Mouse (Mus musculus) ovary, adult 18-20 months (tissue): Measurements from ENCODE around the gene Abhd4.

ENCODE experiments used
- DNase-seq: peaks from one replicate; pipeline ENCODE4 v3.0.0; 2022; ENCODE audit warnings: low spot score, mixed read lengths

Abhd4 gene

DNA sequence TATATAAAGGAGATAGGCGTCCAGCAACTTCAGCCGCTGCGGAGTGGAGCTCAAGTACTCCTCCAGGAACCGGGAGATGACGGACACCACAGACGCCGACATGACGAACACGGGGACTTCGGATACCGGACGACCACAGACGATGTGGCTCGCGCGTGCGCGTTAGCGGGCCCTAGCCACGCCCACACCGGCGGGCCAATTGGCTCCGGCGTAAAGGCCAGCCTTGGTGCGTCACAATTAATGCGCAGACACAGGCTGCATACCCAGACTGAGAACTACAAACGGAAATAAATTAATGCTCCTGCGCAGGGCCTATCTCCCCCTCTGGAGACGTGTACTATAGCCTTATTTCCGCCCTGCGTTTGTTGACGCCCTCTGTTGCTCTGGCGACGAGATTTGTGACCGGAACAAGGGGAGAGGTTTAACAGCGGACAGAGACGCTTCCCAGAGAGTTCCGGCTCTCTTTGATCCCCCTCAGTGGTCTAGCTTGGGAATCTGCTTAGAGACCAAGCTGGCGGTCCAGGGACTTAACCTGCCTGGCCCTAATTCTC lies at the start of gene Abhd4, which contains the start of gene Dad1:
Gene Abhd4 (plus strand): TSS at position 448 of the 551 bp plus-strand sequence.
Gene Dad1 (minus strand): TSS at position 364 of the 551 bp plus-strand sequence.
- DNase-seq = peak; percentile 96

DNA sequence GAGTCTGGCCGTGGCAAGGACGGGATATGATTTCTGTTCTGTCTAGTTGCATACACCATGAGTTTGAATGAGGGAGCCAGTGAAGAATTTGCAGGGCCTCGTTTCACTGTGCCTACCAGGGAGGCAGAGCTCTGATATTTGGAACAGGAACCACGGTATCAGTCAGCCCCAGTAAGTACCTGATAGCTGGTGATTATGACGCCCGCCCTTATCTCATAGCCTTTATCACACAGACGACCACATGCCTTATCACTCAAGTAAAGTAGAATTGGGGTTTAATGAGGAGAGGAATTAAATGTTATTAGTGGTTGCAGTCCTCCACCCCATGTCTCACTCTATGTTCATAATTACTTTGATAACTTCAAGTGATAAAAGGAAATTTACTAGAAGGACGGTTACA lies 49.7 kb upstream of the Abhd4 start:
- no peak for DNase-seq

DNA sequence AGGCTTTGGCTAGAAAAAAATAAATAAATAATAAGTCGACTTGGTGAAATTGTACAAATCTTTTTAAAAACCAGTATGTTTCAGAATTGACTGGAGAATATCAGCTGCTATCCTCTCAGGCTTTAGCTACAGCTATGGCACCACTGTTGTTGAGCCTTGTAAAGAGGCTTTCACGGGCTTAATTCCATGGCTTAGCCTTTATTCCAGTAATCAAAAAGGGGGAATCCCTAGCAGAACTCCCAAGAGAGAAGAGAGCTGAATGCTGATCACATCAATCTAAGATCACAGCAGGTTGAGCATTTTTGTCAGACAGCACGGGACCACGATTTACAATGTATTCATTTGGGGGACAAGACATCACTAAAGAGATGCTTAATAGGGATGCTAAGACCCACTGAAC lies 49.2 kb upstream of the Abhd4 start:
- no peak for DNase-seq

DNA sequence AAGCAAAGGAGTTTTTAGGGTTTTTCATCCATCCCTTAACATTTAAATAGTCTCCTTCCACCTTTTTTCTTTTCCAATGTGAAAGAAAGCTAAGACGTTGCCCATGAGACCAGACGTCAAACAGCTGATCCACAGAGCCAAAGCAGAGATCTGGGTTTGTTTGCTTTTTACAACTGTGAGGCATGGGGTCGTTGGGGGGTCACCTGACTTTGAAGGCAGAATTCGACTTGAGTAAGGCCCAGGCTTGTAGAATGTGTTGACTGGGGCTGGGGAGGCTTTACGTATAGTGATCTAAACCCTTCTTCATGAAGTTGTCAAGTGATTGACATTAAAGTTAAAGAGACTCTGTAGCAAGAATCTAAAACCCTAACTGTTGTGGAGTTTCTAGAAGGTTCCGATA lies 48.1 kb upstream of the Abhd4 start:
- DNase-seq = no peak

DNA sequence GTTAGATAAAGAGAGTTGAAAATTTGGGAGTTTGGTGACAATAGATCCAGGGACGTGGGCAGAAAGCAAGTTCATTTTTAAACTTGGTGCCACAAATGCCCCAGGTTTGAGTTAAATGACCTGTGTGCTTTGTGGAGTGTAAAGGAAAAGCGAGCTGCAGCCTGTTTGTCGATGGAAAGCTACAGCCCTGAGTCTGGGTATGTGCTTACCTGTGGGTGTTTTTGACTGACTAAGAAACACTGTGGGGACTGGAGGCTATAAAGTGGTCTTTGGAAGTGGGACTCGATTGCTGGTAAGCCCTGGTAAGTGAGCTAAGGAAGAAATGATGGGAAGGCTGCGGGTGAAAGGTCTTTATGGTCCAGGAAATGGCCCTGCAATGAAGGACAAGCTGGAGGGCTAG lies 47.7 kb upstream of the Abhd4 start:
- DNase-seq = no peak

DNA sequence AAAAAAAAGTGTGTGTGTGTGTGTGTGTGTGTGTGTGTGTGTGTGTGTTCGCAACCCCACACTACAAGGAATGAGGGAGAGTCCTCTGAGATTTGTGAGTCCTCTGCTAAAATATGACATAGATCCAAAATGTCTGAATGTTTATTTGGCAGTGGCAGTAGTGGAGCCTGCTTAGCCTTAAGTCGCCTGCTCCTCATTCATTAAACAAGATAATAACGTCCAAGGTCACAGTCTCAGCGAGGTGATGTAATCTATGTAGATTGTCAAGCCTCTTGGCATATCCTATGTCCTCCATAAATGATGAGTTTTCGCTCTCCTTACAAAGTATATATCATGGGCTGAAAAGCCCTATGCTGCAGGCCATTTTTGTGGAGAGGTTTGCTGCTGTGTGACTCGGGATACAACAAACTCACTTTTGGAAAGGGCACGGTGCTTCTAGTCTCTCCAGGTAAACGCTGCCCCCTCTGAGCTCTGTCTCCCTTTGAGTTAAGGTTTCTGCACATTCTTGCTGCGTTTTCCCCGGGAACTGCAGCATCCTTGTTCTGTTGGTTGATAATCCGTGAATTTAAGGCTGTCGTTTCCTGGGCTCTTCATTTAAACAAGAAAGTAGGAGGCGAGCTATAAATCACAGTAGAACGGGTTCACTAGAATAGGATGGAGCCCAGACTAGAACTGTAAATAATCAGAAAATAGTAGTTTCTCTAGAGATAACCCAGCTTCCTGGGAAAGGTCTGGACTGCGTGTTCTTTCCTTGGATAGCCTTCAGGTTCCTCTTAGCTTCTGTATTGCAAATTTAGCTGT lies 47.0 kb upstream of the Abhd4 start:
- DNase-seq = no peak

DNA sequence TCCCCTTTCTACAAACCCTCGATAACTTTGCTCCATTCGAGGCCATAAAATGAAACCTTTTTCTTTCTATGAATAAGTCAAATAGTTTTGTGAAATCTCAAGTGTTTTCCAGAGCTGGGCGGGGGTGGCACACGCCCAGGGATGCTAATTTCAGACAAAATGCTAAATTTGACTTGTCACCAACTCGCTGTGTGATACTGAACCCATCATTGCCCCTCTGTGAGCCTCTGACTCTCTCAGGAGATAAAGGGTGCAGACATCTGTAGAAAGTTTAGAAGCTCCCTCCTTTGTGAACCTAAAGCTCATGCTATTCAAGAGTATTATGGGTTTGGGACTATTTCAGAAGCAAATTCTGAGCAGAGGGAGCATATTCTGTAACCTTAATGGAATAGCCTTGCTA lies 46.1 kb upstream of the Abhd4 start:
- no peak for DNase-seq

DNA sequence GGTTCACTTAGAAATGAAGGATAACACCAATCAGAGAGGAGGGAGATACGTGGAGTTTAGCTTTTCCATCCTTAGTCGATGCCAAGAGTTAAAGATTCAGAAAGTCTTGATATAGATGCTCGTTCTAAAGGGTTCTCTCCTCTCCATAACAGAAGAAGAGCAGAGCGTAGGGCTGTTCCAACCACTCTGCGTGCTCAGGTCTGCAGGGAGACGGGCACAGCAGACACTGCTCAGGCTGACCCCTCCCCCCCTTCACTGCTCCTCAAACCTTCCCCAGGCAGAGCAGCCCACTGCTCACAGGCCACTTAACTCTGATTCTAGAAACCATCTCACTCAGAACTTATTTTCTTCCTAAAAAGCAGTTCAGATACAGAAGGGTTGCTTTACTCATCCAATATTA lies 45.2 kb upstream of the Abhd4 start:
- DNase-seq = no peak

DNA sequence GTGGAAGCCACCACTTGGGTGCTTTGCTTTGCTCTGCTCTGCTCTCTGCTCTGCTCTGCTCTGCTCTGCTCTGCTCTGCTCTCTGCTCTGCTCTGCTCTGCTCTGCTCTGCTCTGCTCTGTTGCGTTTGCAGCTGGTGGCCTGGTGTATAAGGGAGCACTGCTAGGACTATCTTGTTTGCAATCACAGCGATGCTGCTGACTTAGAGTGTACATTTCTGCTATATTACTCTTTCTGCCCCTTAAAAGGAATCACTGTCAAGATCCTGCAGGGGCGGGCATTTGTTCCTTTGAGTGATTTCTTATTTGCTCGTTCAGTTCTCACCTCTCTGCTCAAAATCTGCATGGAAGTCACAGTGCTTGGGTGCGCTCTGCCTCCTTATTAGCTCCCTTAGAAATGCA lies 44.1 kb upstream of the Abhd4 start:
- no peak for DNase-seq

DNA sequence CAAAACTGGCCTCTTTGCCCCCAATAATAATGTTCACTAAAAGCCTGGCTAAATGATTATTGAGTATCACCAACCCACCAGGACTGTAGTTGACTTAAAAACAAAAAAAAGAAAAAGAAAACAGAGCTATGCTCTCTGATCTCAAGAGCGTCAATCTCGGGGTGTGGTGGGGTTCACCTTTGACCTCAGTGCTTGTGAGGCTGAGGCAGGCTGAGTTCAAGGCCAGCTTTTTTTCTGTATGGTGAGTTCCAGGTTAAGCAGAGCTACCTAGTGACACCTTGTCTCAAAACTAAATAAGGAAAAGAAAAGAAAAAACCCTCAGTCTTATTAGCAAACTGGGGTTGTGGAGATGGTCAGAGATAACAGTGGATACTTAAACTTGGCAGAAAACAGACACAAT lies 43.6 kb upstream of the Abhd4 start:
- no peak for DNase-seq

DNA sequence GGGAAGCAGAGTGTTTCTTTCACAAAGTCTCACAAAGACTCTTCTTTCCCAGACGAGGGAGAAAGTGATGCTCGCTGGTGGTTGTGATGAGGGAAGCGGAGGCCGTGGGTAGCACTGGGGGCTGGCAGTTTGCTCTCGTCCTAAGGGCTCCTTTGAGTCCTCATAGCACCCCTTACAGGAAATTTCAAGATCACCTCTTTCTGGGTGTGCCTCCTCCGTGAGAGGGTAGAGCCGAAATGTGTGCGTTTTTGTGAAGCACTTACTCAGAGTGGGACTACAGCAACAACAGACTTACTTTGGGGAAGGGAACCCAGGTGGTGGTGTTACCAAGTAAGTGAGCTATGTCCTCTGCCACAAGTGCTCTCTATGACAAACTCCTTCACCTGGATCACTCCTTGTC lies 42.8 kb upstream of the Abhd4 start:
- no peak for DNase-seq

DNA sequence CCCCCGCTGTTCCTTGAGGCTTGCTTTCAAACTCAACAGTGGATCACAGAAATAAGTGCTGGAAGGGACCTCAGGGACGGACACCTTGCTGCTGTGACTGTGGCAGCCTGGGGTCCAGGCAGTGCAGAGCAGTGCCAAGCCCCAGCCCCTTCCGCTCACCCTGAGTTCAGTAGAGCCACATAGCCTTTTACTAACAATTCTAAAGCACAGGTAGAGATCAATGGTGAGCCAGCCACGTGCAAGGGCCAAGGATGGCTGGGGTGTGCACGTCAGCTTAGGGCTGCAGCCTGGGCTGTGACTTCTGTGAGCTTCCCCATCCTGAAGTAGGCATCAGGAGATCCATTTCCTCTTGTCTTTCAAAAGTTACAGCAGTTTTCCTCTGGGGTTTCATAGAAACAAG lies 42.2 kb upstream of the Abhd4 start:
- DNase-seq = no peak

DNA sequence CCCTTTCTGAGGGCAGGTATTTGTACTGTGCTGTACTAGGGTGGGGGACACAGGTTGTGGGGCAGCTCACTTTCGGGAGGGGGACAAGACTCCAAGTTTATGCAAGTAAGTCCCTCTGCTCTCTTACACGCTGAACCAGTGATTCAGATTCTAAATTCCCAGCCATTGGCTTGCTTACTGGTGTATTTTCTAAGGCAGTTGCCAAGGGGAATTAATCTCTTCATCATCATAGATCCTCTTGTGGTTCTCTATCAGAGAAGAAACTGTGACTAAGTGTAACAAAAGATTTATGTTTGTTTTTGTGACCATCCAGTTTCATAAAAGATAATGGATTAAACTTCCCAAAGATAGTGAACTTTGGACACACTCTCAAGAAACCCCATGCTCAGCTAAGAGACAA lies 40.3 kb upstream of the Abhd4 start:
- no peak for DNase-seq

DNA sequence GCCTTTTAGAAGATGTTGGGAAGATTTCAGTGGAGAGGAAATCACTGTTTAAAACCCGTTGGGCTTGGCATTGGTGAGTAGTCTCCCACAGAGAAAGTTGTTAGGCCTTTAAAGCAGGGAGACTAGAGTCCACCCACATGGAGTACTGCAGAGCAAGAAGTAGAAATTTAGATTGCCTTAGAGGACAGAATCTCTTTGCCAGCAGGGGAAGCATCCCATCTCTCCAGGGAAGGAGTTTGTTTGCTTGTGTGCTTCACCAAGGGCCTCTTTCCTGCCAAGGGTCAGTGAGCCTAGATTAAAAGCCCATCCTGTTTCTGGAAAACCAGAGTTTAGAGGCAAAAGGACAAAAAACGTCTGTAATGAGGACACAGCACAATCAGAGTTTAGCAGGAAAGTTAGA lies 39.5 kb upstream of the Abhd4 start:
- no peak for DNase-seq

DNA sequence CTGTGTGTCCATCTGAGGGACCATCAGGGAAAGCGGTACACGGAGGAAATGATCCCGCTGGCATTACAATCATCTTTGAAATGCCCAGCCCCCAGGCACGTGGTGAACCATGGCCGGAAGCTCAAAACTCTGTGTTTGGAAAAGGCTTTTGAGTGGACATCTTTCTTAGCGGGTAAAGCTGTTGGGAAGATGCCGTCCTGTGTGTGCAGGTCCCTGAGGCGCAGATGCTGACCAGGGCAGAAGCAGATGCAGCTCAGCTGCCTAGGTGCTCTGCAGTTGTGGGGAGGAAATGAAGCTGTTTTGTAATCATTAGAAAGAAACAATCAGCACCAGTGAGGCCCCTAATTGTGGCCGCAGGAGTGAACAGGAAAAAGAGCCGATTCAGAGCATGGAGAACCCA lies 39.1 kb upstream of the Abhd4 start:
- no peak for DNase-seq

DNA sequence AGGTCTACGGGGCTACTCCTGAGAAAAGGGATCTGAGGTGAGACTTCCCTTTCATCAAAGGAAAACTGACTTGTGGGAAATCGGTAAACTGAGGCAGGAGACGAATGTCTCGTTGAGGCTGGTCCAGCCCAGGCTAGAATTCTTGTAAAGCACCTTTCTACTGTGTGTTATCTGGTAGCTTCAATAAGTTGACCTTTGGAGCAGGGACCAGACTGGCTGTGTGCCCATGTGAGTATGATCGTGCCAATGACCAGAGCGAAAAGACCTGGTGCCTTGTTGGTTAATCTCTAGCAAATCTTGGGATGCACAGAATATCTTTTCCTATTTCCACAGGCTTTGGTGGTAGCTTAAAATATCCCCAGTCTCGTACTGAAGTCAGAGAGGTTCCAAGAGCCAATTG lies 37.9 kb upstream of the Abhd4 start:
- DNase-seq = no peak

DNA sequence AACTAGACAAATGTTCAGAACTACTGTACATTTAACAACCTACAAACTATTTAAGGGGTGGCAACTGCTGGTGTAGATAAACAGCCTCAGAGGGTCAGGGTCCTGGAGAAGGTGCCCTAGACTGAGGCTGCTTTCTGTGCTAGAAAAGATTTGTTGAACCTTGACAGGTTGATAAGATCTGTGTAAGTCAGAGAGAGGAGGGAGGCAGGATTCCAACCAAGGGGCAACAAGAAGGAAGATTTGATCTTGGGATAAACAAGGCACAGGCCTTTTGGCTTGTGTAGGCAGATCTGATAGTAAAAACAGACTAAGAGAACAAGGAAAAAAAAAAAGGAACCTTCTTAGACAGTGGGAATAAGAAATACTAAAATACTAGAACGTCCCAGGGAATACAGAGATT lies 35.8 kb upstream of the Abhd4 start:
- DNase-seq = no peak

DNA sequence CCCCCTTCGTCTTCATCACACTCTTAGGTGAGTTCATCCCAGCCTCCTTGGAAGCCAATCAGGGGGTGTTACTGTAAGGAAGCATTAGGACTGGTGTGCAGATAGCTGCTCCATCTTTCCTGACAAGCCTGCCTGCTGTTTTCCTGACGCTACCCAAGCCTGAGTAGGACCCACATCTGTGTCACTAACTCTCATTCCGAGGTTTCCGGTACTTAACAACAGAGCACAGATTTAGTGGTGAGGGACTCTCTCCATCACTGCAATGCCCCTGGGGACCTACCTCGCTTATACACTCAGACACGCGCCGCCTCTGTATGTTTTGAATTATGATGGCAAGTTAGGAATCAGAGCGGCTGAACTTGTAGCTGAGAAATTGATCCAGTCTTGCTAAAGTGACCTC lies 35.3 kb upstream of the Abhd4 start:
- DNase-seq = no peak

DNA sequence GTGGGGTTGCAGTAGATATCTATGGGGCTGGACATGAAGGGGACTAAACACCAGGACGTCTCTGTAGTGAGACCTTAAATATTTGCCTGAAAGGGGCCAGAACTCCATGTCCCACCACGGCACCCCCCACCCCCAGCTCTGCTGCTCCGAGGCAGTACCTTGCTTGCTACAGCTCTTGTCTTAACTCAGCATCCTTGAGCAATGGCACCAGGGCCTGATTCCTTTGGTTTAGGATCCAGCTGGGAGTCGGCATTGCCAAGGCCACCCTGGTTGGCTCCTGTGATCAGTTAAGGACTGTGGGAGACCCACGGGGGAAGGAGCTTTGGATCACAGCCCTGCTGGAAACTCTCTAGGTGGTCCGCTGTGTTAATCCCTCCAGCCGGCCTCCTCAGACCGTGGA lies 34.7 kb upstream of the Abhd4 start:
- no peak for DNase-seq

DNA sequence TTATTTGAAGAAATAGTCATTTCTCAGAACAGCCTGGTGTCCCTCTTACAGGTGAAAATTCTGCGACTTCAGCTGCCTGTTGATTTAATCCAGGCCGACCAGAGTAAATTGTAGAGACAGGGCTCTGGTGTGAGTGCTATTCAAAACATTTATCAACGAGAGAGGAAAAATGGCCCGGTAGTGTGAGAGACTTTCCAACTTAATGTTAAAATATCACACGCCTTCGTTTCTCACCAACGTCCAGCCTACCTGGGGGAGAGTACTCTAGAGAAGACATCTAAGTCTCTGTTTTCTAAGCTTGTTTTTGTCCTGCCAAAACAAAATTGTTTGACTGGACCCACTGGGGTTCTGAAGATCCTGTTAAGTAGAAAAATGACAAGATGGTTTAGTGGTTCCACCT lies 34.1 kb upstream of the Abhd4 start:
- no peak for DNase-seq

DNA sequence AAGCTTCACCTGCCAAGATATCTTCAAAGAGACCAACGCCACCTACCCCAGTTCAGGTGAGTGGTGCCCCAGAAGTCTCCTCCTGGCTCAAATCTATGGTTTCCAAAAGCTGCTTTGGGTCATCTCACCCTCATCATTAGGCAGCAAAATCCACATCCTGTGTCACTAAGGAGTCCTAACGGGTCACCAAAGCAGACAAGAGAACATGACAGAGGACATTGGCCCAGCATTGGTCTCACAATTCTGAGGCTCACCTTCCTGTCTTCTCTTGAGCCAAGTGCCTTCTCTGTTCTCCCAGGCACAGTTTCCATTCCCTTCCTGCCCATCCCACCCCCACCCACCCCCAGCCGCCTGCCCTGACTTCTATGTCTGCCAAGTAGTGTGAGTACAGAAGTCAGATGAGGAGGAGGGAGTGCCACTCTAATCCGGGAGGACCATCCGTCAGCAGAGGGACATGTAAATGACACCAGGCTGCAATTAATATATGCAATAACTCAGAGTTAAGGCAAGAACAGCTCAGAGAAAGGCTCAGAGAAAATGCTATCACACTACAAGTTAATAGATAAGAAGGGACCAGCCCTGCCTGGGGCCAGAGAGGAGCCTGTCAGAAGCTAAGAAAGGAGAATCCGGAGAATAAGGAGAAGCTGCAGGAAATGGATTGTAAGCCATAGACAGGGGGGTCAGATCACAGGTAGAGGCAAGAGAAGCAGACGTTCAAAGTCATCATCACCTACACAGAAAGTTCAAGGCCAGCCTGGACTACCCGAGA lies 33.1 kb upstream of the Abhd4 start:
- no peak for DNase-seq

DNA sequence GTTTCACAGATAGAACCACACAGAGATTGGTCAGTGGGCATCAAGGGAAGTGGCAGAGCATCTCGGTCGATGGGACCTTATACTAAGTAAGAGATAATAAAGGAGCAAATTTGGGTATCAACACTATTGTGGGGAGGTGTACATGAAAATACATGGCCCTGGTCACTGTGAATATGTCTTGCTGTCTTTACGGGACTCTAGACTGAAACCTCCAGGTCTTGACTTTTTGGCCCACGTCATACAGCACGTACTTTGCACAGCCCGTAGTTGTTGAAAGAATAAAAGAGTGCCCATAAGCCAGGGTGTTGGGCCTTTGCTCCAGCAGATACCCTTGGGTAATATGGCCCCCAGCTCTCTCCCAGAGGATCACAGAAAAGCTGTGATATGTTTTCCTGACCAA lies 32.3 kb upstream of the Abhd4 start:
- no peak for DNase-seq

DNA sequence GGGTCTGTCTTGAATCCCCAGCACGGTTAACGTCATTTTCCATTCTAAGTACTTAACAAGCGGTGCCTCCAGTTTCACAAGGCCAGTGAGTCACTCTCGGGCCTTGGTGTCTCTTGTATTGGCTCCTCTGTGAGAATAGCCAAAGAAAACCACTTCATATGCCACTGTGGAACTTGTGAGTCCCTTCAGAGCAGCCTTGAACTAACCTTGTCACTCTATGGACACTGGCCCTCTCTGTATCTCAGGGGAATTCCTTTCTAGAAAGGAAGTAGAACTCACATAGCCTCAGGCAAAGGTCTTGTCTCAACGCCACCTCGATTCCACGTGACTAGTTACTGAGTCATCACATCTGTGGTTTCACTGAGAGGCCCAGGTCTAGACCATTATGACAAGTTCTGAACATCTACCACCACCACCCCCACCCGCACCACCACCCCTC lies 31.7 kb upstream of the Abhd4 start:
- DNase-seq = no peak
